Mouse (Mus musculus) mouse embryonic stem cell (cell line): ENCODE data around the gene Cox11.

Experiments
- in situ Hi-C, 2 experiments: fragments of 300-500 bp; cut with MboI; formaldehyde crosslinking; loops; 1 replicate in 1 of 2; 3 replicates in 1 of 2; pipeline ENCODE4 v1.14.3; 2019 to 2020; ENCODE audit warnings: low sequenced_read_pairs in 2 of 2, low pct_unique_long_range_greater_than_20kb in 1 of 2, mixed read lengths in 1 of 2; ENCODE audit not compliant: unreplicated experiment in 1 of 2

The Cox11 gene

DNA sequence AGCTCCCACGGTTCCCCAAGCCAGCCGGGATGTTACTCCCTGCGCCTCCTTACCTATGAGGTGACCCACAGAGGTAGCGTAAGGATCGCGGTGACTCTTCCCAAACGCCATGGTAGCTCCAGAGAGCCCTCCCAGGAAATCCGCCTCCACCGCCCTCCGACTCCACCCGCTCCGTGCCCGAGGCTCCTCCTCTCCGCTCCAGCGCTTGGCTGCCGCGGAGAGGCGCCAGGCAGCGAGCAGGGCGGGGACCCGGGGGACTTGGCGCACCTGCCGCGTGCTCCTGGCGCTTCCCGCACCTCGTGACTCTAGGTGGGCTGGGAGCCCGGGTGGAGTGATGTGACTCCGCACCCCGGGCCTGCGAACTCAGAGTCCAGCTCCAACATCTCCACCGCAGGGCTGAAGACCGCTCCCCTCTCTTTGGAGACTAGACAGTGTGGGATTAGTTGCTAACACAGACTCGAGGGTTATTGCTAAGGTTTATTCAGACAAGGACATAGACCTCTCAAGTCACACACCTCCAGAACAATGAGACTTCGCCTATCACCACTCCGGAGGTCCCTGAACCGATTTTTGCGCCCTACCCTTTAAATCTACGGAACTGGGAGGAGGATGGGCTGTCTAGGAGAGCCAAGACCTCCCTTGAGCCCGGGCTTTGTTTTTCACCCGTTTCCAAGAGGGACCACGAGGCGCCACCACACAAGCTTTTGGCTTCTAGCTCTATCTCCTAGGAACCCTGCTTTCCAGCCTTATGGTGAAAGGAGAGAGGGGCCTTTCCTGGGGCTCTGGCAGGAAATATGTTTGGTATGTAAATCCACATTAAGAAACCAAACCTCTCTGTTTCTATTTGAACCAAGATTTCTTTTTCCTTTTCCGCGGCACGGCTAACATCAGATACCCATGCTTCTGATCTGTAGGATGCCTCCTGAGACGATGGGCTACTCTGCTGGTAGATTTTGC, 49.8 kb downstream of the Cox11 start, which contains the start of gene Tom1l1:
Gene Tom1l1 (minus strand): TSS at position 907 of the 957 bp plus-strand sequence.
- in situ Hi-C loops: no loop called here

DNA sequence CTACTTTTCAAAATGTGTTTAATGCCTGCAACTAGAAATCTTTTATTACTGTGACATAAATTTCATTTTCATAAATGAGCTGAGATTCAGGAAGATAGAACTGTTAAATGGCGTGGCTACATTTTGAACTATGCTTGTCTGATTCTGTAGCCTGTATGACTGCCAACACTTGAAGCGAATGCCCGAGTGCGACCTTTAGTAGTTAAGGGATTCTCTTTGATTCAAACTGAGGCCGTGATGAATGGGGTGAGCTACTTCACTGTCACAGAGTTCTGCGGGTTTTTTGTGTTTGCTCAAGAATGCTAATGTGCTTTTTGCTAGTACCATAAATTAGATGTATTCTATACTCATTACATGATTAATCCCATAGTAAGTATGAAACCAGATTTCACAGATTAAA, 52.4 kb downstream of the Cox11 start:
- in situ Hi-C loops: no loop called here

DNA sequence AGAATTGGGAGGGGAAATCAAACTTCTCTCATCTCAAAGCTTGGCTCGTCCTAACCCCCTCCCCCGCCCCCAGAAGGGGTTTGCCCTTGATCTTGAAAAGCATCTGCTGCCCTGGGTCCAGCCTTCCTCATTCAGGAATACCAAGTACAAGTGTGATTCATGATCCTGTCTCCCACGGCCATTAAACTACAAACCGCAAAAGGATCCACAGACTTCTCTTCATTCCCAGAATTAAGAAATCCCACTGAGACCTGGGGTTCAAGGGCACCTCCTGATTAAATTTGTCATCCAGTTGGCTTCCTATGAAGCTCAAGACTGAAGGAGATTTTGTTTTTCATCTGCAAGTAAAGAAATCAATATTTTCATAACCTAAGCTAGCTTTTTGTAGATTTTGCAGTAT, 56.2 kb downstream of the Cox11 start:
- in situ Hi-C loops: no loop called here
